Mouse (Mus musculus): ENCODE data around the gene Acy3.
A peak's percentile ranks its signal among the peaks of the same experiment; 100 is the strongest.
"Not testable (repeated sequence)": the region's sequence is repeated elsewhere in the genome, so short reads cannot be mapped to it uniquely, and the experiment has no call there.

Gene Acy3

DNA sequence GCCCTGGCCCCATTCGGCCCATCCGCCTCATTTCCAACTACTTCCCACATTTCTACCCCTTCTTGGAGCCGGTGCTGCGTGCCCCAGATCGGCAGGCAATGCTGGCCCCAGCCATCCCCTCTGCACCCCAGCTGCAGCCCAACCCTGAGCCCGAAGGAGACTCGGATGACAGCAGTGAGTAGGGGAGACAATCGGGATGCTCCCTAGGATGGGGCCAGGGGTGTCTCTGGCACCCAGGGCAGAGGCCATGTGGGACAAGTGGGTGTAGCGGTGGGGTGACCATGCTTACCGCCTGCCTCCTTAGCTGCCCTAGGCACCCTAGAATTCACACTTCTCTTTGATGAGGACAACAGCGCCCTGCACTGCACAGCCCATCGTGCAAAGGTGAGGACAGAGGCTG lies 17.3 kb downstream of the Acy3 start:
- no peak for DNase-seq (ENCODE audit: low read depth)

DNA sequence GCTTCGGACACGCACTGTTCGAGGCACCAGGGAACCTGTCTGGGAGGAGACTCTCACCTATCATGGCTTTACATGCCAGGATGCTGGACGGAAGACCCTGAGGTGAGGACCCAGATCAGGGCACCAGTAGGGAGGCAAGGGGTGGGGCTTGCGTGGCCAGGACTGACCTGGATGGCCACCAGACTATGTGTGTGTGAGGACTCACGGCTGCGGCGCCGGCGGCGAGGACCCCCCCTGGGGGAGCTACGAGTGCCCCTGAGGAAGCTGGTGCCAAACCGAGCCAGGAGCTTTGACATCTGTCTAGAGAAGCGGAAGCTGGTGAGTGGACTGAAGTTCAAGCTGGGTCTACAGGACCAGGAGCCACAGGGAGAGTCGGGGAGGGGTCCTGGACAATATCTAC lies 18.0 kb downstream of the Acy3 start:
- DNase-seq (ENCODE audit: low read depth) = no peak

DNA sequence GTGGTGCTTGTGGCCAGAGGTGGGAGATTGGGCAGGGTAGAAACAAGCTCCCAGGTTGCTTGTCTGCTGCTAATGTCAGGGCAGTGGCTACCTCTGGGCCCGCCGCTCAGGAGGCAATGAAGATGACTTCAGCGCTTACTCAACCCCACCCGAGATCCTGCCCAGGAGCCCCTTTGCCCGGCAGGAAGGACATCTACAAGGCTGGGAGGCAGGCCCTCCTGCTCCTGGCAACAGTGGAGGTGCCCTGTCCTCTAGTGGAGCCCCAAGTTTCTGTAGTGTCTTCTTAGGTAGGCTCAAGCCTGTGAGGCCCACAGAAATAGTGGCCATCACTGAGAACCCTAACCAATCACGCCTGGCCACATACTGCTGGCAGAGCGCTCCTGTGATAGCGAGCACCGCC lies 18.7 kb downstream of the Acy3 start:
- no peak for DNase-seq (ENCODE audit: low read depth)

DNA sequence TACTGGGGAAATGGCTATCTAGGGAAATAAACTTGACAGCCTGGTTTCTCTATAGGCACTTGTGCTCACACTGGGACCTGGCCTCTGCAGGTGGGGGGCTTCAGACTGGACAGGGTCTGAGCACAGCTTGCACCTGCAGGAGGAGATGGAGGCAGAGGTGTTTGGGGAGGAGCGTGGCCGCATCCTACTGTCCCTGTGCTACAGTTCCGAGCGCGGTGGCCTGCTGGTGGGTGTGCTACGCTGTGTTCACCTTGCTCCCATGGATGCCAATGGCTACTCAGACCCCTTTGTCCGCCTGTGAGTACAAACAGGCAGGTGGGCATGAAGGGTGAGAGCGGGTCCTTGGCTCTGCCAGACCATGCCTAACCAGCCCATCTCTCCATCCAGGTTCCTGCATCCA lies 19.6 kb downstream of the Acy3 start:
- no peak for DNase-seq (ENCODE audit: low read depth)

DNA sequence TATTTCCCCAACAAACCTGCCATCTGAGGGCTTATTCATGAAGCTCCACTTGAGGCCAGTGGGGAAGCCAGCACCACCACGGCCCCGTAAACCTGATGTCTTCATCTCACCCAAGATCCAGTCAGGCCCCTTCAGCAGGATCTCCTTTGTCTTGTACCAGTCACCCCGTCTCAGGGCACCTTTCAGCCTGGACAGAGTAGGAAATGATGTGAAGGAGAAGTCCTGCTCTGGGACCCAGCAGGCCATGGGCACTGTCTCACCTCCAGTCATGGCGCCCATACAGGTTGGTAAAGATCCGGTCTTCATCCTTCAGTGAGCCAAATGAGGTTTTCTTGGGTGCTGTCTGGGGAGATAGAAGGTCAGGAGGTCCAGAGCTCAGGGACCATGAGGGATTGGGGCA lies 24.7 kb downstream of the Acy3 start:
- no peak for DNase-seq (ENCODE audit: low read depth)

DNA sequence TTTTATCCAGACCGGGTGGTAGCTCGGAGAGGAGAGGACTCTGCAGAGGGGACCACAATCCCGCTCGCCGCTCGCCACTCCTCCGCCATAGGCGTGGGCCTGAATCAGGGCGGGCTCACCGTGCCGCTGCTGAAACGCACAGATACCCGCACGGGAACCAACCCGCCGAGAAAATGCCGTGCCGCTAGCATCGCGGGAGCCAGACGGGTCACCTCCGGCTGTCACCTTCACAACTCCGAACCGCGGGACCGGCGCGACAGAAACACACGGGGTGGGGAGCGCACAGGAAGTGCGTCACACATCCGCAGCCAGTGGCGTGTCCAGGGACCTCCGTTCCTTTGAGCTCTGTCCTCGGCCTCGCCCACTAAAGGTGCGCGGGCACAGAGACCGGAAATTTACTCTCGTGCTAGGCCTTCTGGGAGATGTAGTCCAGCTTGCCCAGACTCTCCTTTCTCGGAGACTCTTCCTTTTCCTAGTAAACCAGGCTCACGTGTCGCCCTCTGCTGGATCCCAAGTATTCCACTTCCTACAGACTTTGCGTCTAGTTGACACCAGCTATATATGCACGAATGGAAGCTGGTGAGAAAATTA lies 26.2 kb downstream of the Acy3 start, which contains the start of gene Ndufv1:
TSS of gene Ndufv1 (minus strand) at position 375 of the 591 bp plus-strand sequence.
- DNase-seq (ENCODE audit: low read depth) = peak; percentile 99

DNA sequence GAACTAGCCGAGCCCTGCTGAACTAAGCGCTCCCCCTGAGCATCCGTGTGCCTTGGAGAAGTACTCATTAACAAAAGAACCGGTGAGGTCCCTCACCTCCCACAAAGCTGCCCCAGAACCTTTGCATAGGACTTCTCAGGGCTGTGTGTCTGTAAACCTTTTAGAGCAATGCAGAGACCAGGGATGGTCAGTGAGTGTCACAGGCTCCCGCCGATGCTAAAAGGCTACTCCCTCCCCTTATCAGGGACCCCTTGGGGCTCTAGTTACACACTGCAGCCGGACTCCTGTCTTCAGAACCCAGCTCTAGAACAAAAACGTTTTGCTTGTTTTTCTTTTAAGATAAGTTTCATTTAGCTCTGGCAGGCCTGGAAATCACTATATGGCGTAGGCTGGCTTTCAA lies 26.7 kb downstream of the Acy3 start:
- no peak for DNase-seq (ENCODE audit: low read depth)

DNA sequence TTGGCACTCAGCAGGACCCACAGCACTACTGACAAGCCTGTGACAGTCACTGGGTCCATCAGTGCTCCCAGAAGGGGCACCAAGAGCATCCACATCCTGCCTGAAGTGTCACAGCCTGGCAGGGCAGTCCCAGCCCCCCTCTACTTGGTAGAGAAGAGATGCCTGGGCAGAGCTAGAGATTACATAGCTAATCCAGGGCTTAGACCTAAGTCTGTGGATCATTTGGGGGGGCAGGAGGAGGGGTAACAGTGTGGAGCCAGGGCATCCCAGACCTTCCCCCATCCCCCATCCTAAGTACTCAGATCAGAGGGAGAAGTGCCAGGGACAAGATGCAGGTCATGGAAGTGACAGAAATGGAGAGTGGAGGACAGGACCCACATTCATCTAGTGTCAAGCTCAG lies 28.4 kb downstream of the Acy3 start:
- DNase-seq (ENCODE audit: low read depth) = no peak

DNA sequence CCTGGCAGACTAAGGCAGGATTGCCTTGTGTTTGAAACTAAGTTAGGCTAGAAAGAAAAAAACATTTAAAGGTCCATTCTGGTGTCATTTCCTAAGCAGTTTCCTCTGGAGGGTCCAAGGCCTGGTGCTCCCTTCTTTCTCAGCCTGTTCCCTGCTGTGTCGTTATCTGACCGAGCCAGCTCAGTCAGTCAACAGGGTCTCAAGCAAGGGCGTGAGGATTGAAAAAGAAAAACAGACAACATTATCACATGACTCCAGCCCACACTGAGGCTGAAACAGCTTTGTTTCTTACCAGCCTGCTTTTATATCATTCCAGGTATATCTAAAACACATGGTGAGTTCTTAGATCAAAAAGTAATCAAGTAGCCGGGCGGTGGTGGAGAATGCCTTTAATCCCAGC lies 29.3 kb downstream of the Acy3 start:
- no peak for DNase-seq (ENCODE audit: low read depth)

DNA sequence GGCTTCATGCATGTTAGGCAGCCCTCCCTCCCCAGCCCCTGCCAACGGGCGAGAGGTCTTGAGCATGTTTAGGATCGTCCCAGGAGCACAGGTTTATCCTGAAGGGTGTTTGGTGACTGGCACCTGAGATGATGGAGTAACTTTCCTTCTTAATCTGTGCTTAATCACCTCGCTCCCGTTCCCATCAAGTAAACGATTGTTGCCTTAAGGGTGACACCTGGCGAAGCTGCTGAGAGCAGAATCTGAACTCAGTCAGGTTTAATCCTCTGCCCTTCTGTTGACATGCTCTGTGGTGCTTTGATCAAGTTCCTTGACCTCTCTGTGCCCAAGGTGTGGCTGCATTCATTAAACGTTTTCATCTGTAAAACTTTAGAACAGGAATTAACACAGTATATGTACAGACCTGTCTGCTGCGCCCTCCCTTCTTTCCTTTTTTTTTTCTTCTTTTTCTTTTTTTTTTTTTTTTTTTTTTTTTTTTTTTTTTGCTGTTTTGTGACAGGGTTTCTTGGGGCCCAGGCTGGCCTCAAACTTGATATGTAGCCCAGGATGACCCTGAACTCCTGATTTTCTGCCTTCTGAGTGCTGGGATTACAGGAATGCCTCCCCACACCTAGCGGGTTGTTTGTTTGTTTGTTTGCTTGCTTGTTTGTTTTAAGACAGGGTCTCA lies 31.7 kb downstream of the Acy3 start:
- no peak for DNase-seq (ENCODE audit: low read depth)

DNA sequence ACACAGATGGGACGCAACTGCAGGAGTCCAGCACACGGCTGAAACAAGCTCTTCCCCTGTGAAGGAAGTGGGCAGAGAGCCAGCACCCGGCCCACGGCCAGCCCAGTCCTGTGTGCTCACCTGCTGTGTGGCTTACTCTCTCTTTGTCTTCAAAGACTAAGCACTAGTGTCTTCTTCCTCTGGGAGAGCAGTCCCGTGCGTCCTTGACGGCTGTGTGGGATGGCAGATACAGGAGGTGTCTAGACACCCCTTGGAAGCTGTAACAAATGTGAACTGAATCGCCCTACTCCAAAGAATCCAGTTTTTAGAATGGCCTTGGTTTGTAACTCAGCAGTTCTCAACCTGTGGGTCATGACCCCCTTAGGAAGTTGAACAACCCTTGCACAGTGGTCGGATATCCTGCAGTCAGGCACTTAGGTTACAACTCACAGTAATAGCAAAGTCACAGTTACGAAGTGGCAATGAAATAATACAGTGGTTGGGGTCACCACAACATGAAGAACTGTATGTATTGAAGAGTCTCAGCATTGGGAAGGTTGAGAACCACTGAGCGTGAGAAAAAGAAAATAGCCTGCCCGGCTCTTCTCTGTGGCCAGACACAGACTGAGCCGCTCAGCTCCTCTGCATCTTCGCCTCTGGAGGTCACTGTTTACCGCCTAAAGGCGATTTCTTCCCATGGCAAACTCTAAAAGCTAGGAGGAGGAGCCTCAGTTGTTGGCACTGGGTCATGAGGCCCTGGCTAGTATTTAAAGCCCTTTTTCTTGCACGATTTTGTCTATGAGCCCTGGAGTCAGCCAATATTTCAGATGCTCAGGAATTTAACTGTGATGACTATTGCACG lies 32.6 kb downstream of the Acy3 start:
- peak; percentile 73 for DNase-seq (ENCODE audit: low read depth)

DNA sequence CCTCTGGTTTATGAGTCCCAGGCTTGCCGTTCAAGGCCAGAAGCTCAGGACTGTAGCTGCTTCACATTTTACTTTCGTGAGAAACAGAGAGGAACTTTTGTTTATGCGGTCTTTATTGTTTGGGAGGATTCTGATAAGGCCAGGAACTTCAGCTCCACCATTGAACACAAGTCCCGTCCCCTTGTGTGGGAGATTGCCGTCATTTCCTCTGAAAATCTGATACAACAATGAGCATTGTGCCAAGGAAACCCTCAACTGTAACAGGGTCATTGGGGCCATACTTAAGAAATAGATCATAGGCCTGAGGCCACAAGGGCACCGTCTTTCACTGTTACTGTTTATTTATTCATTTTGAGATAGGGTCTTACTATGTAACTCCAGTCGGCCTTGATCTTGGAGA lies 36.8 kb downstream of the Acy3 start:
- DNase-seq (ENCODE audit: low read depth) = no peak

DNA sequence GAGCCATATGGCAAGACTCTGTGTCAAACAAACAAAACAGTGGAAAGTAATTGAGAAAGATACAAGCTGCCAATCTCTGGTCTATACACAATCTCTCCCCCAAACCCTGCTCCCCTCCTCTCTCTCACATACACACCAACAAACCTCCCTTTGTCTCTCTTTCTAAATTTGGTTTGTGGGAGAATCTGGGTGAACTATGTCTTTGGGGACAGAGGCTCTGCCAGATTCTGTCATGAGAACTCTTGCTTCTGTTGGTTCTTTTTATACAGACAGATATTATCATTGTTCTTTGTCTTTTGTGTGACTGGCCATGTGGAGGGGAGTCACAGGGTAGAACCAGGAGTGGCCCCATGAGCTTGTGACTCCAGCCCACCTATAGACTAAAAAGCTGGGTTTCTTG lies 41.2 kb downstream of the Acy3 start:
- DNase-seq (ENCODE audit: low read depth) = no peak

DNA sequence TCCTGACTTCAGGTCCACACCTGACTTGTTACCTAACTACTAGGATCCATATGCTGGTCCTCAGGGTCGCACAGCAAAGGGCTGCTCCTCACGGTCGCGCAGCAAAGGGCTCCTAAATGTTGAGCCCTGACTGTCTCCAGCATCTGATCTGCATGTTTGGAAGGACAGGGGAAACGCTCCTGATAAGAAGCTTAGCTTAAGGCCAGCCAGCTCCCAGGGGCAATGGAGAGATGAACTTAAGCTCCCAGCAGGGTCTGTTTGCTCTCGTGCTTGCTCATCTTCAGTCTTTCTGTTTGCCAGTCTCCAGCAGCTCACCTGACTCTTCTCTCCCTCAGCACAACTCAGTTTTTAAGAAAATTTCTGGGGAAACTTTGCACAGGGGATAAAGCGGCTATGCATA lies 46.3 kb downstream of the Acy3 start:
- DNase-seq (ENCODE audit: low read depth) = no peak

DNA sequence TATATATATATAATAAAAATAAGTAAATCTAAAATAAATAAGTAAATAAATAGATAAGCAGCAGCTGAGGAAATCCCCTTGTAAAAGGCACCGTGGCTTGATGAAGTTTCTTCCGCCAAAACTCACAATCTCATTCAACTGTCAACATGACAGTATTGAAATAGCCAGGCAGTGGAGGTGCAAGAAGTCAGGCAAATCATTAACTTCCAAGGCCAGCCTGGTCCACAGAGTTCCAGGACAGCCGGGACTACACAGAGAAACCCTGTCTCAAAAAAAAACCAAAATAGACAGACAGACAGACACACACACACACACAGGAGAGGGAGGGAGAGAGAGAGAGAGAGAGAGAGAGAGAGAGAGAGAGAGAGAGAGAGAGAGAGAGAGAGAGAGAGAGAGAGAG lies 46.9 kb downstream of the Acy3 start:
- DNase-seq (ENCODE audit: low read depth) = no peak

DNA sequence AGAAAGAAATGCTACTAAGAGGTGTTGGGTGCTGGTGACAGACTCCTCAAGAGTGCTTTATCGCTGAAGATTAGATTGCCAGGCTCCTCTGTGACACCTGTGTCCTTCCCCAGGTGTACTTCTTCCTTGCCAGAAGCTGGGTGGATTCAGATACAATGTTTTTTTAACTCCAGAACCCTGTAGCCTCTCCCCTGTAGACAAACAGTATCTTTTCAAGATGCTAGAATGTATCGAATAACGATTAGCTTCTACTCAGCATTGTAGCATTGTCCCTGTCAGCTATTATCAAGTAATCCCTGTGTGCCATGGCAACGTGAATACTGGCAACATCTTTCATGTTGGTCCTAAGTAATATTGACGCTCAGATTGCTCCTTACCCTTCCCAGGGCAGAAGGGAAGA lies 47.4 kb downstream of the Acy3 start:
- DNase-seq (ENCODE audit: low read depth) = no peak

DNA sequence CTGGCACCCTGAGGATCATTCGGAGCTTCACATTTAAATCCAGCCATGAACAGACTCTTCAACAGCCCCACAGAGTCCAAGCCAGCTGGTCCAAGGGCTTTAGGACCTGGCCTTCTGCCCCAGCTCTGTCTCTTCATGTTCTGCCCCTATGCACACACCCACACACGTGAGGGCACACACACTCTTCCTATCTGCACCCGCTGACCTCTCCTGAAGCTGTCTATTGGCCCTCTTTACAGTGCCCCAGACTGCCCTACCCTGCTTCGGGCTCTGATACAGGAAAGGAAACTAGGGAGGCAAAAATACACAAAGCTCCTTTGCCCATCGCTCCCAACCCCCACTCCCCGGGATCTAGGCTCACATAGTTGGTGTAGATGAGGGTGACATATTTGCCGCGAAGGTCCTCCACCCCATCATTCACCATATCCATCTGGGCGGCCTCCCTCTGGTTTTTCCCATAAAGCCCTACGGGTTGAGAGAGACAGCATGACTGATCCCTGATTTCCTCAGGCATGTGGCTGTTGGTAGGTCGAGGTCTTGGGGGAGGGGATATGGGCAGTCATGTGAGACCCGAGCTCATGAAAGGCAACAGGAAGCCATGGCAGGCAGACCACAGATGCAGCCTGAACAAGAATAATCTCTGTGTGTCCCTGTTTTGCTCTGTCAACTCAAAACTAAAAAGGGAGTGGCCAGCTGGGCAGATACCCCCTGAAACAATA lies 50.1 kb downstream of the Acy3 start:
- DNase-seq (ENCODE audit: low read depth) = no peak

DNA sequence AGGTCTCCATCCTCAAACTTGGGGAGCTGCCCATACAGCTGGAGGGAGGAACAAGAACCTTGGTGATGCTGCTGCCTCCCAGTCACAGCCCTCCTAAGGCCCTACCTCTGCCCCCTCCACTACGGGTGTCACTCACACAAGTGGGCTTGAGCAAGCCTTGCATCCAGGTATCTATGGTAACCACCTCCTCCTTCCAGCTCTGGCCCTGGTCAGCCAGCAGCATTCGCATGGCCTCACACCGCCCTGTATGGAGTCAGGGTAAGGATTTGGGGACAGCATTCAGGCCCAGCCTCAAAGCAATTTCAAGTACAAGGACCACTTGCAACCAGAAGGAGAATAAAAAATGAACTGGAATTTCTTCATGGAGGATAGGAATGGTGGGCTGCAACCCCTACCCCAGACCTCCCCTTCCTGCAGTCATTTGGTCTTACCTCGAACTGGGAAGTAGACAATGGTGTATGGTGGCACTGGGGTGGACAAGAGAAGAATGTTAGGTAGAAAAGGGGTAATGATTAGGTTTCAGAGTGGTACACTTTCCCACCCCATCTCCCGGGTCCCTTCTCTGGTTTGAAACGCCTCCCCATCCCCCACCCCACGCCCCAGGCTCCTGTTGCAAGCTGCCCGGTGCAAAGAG lies 50.9 kb downstream of the Acy3 start:
- not testable (repeated sequence) for DNase-seq (ENCODE audit: low read depth)

DNA sequence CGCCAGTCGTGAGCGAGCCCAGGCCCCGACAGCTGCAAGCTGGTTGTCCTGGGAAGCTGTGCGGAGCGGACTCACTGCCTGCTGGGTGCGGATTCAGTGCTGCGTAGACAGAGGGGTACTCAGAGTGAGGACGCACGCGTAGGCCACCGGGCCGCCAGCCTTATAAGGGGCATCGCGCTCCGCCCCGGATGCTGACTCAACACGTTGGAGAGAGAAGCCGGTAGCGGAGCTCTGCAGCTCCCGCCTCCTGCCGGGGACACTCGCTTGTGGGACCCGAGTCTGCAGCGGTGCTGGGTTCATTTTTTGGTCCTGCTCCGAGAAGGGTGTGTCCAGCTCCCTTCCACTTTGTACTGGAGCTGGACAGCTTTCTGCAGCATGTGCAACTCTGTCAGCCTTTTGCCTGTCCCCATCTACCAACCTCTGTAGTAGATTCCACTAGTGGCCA lies 51.4 kb downstream of the Acy3 start, which contains the start of gene Gstp1:
TSS of gene Gstp1 (minus strand) at position 198 of the 445 bp plus-strand sequence.
- peak; percentile 96 for DNase-seq (ENCODE audit: low read depth)

Data from c-Kit-positive CD71-negative TER-119-negative erythroid progenitor cells, embryonic 14.5 days (primary cell).